ENCODE assay signal across 26 mouse cellular contexts in the genomic region with DNA sequence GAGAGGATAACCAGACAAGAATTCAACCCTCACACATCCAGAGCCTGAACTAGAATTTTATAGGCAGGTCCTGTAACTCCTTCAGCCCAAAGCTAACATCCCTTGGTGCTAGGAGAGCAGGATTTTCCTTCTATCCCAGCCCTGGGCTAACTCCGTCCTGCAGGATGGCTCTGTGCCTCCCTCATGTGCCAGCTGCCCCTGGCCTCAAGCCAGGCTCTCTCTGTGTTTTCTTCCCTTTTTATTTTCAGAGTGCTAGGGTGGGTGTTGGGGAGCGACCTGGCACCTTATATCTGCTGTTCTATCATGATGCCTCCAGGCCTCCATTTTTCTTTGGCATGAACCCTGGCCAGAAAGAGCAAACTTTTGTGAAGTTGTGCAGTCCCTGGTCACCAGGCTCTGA. TPM values are rescaled to one million over a fixed set of nuclear protein-coding genes. Genes with fewer than 3 reads are reported as not detected.
DNase-seq lines count a peak whose midpoint lies in the region; ATAC-seq lines count a peak whose summit lies in the region.
"Had no signal": no experiment of that assay in that cellular context is flagged by ENCODE, and none has a peak within 500 bp of the region (broad histone marks: within the 10 kb centered on the region; RNA-seq: fewer than 3 reads in every experiment).

No protein-coding gene starts in this region.

- peak; percentile 12 for DNase-seq in forebrain, embryonic 14.5 days (ENCODE audit: low spot score)
- no peak for DNase-seq in forebrain, embryonic 10.5 days (ENCODE audit: extremely low spot score, low spot score)
- DNase-seq in left cerebral cortex, postnatal 4 days, result peak; percentile 72
- DNase-seq in left cerebral cortex, adult 18-20 months (ENCODE audit: low spot score in 2 of 2), result no peak
- peak; percentile 49 for DNase-seq in testis, postnatal 10 days (ENCODE audit: low spot score)
- no peak for DNase-seq in testis, postnatal 14 days (ENCODE audit: low spot score)
- DNase-seq in thymus, postnatal 10 days (ENCODE audit: low spot score in 2 of 2), result no peak
- DNase-seq: cerebellum, adult 9-11 months; embryo, embryonic 11 days; gastrocnemius, adult 2 months; kidney, adult 18-20 months; lung, adult 2 months; lung, postnatal 36 days; thymus, postnatal 14 days had no signal

- H3K9ac ChIP-seq in forebrain, embryonic 14.5 days (ENCODE audit: low read length), result no peak overlapping the region
- H3K9ac ChIP-seq: heart, embryonic 12.5 days; limb, embryonic 12.5 days; liver, embryonic 12.5 days had no signal

- ATAC-seq in forebrain, embryonic 14.5 days, result no peak
- ATAC-seq: liver, embryonic 12.5 days had no signal

- intact Hi-C loops in left cerebral cortex, postnatal 4 days (cut with DNase I), result no loop called here

- no peaks in the 10 kb centered on the region for H3K4me1 ChIP-seq in forebrain, embryonic 14.5 days (ENCODE audit: control insufficient read depth, insufficient read depth, low read length)
- peaks cover 15% of the 10 kb centered on the region for H3K4me1 ChIP-seq in forebrain, embryonic 10.5 days
- H3K4me1 ChIP-seq: limb, embryonic 12.5 days; liver, embryonic 12.5 days had no signal

- H3K4me2 ChIP-seq in forebrain, embryonic 14.5 days (ENCODE audit: low read length), result no peak overlapping the region
- H3K4me2 ChIP-seq: heart, embryonic 12.5 days; limb, embryonic 12.5 days; liver, embryonic 12.5 days had no signal

- no peaks in the 10 kb centered on the region for H3K9me3 ChIP-seq in forebrain, embryonic 14.5 days (replicated peaks; ENCODE audit: control insufficient read depth, low read length)
- H3K9me3 ChIP-seq in forebrain, embryonic 10.5 days, result no peaks in the 10 kb centered on the region
- H3K9me3 ChIP-seq: heart, embryonic 12.5 days; limb, embryonic 12.5 days; liver, embryonic 12.5 days had no signal

- H3K27me3 ChIP-seq in forebrain, embryonic 14.5 days (replicated peaks; ENCODE audit: control insufficient read depth, insufficient read depth, low read length), result no peaks in the 10 kb centered on the region
- H3K27me3 ChIP-seq in forebrain, embryonic 10.5 days (ENCODE audit: poor library complexity, severe bottlenecking), result no peaks in the 10 kb centered on the region
- H3K27me3 ChIP-seq: heart, embryonic 12.5 days; limb, embryonic 12.5 days; liver, embryonic 12.5 days had no signal

- no peak overlapping the region for H3K4me3 ChIP-seq in forebrain, embryonic 14.5 days (ENCODE audit: low read depth, low read length)
- H3K4me3 ChIP-seq in forebrain, embryonic 10.5 days, result no peak overlapping the region
- H3K4me3 ChIP-seq: gastrocnemius, adult 2 months; heart, embryonic 12.5 days; limb, embryonic 12.5 days; liver, embryonic 12.5 days had no signal

- no peak overlapping the region for H3K27ac ChIP-seq in forebrain, embryonic 14.5 days (ENCODE audit: low read depth, low read length)
- no peak overlapping the region for H3K27ac ChIP-seq in forebrain, embryonic 10.5 days
- H3K27ac ChIP-seq: gastrocnemius, adult 2 months; kidney, postnatal 0 days; limb, embryonic 12.5 days; liver, embryonic 12.5 days had no signal

- H3K36me3 ChIP-seq in forebrain, embryonic 14.5 days (ENCODE audit: control insufficient read depth, insufficient read depth, low read length), result no peaks in the 10 kb centered on the region
- H3K36me3 ChIP-seq in forebrain, embryonic 10.5 days (replicated peaks), result no peaks in the 10 kb centered on the region
- H3K36me3 ChIP-seq: heart, embryonic 12.5 days; limb, embryonic 12.5 days; liver, embryonic 12.5 days had no signal

- 44% methylated on average over 2 of the region's 2 CpGs for WGBS in forebrain, embryonic 14.5 days
- 87% methylated on average over 2 of the region's 2 CpGs for WGBS in forebrain, embryonic 10.5 days

RNA-seq across cellular contexts. Expression of a gene that starts 3.4 kb away (rescaled TPM):
- not detected in 2 replicates for polyA plus RNA-seq in forebrain, embryonic 14.5 days (2014; fragmentation: Nextera tagmentation; extraction: Ambion mirVana)
- polyA plus RNA-seq in forebrain, embryonic 10.5 days (2016; fragmentation: Nextera tagmentation; extraction: Ambion mirVana), result not detected in 2 replicates
- not detected for total RNA-seq in left cerebral cortex, postnatal 4 days (2021)
- total RNA-seq in left cerebral cortex, adult 18-20 months (2021), result under 1 TPM; 0.16 to 0.49 TPM
- total RNA-seq: gastrocnemius, adult 2 months; hematopoietic stem cell, adult 5-6 weeks; layer of hippocampus, adult 18-20 months; megakaryocyte-erythroid progenitor cell, adult 5-6 weeks; monocyte, adult 5-6 weeks had no signal
- polyA plus RNA-seq: embryonic facial prominence, embryonic 14.5 days; limb, embryonic 12.5 days; liver, embryonic 12.5 days; neural tube, embryonic 11.5 days had no signal

RNA-seq across cellular contexts. Expression of a gene that starts 43.4 kb away (rescaled TPM):
- 16.4 and 17.4 TPM in 2 replicates for polyA plus RNA-seq in forebrain, embryonic 14.5 days (2014; fragmentation: Nextera tagmentation; extraction: Ambion mirVana)
- polyA plus RNA-seq in forebrain, embryonic 10.5 days (2016; fragmentation: Nextera tagmentation; extraction: Ambion mirVana), result 9.8 and 10.7 TPM in 2 replicates
- total RNA-seq in left cerebral cortex, postnatal 4 days (2021), result 10 to 100 TPM; 16.4 to 17.3 TPM
- 10 to 100 TPM; 34.8 to 35.9 TPM for total RNA-seq in left cerebral cortex, adult 18-20 months (2021)
- total RNA-seq: megakaryocyte-erythroid progenitor cell, adult 5-6 weeks; monocyte, adult 5-6 weeks had no signal

RNA-seq across cellular contexts. Expression of a gene that starts 45.9 kb away (rescaled TPM):
- not detected in 2 replicates for polyA plus RNA-seq in forebrain, embryonic 14.5 days (2014; fragmentation: Nextera tagmentation; extraction: Ambion mirVana)
- not detected in 2 replicates for polyA plus RNA-seq in forebrain, embryonic 10.5 days (2016; fragmentation: Nextera tagmentation; extraction: Ambion mirVana)
- total RNA-seq in left cerebral cortex, postnatal 4 days (2021), result not detected
- not detected for total RNA-seq in left cerebral cortex, adult 18-20 months (2021)
- total RNA-seq: gastrocnemius, adult 2 months; hematopoietic stem cell, adult 5-6 weeks; left cerebral cortex, adult 8-10 months; megakaryocyte-erythroid progenitor cell, adult 5-6 weeks; monocyte, adult 5-6 weeks had no signal
- polyA plus RNA-seq: kidney, postnatal 0 days; limb, embryonic 12.5 days; neural tube, embryonic 11.5 days; stomach, embryonic 16.5 days had no signal

Comparison
In these comparisons a context has a peak if more than half of its experiments do, and no peak if none do; other contexts are left out.
1. DNase-seq: peak in forebrain, embryonic 14.5 days (single experiment), left cerebral cortex, postnatal 4 days (single experiment) and testis, postnatal 10 days (single experiment); none in forebrain, embryonic 10.5 days (single experiment), left cerebral cortex, adult 18-20 months (0 of 2), testis, postnatal 14 days (single experiment) and thymus, postnatal 10 days (0 of 2).